Mouse (Mus musculus) forebrain, embryonic 14.5 days (tissue): ENCODE measurements at regions not wholly inside any gene's neighbourhood (a gene's known extent, or its start where the extent isn't known, plus 50 kb on each side); places are given as distances from the start of the nearest gene placed in this dataset.

Experiments used
- ATAC-seq: fragments of 200-750 bp; cut with Nextera tagmentation; 2 replicates; pipeline ENCODE4 v1.8.0; 2017; ENCODE audit warnings: mild to moderate bottlenecking, moderate library complexity
- DNase-seq: peaks from one replicate; pipeline ENCODE4 v3.0.0-alpha.2; 2015; ENCODE audit warnings: low spot score
- H3K27ac ChIP-seq: fragments of 300-500 bp; sonication (generic); 2 replicates; pipeline ENCODE4 v1.5.1; 2014; ENCODE audit warnings: low read depth, mild to moderate bottlenecking, control low read depth, low read length, moderate library complexity
- H3K27me3 ChIP-seq: fragments of 300-500 bp; sonication (generic); replicated peaks from 2 replicates; pipeline ENCODE4 v1.6.1; 2014; ENCODE audit warnings: low read length, control low read depth, mixed read lengths; ENCODE audit not compliant: control insufficient read depth, insufficient read depth
- H3K36me3 ChIP-seq: fragments of 300-500 bp; sonication (generic); 2 replicates; pipeline ENCODE4 v1.6.1; 2014; ENCODE audit warnings: low read length, control low read depth; ENCODE audit not compliant: control insufficient read depth, insufficient read depth
- H3K4me1 ChIP-seq: fragments of 300-500 bp; sonication (generic); 2 replicates; pipeline ENCODE4 v1.6.1; 2014; ENCODE audit warnings: antibody characterized with exemption, low read length, control low read depth; ENCODE audit not compliant: control insufficient read depth, insufficient read depth
- H3K4me2 ChIP-seq: fragments of 300-500 bp; sonication (generic); 2 replicates; pipeline ENCODE4 v1.6.1; 2014; ENCODE audit warnings: mild to moderate bottlenecking, control low read depth, low read length
- H3K4me3 ChIP-seq: fragments of 300-500 bp; sonication (generic); 2 replicates; pipeline ENCODE4 v1.5.1; 2014; ENCODE audit warnings: low read depth, low read length, control low read depth
- H3K9ac ChIP-seq: fragments of 300-500 bp; sonication (generic); 2 replicates; pipeline ENCODE4 v1.6.1; 2014; ENCODE audit warnings: mild to moderate bottlenecking, low read length, control low read depth, moderate library complexity
- H3K9me3 ChIP-seq: fragments of 300-500 bp; sonication (generic); replicated peaks from 2 replicates; pipeline ENCODE4 v1.6.1; 2016; ENCODE audit warnings: low read length, control low read depth, mixed read lengths; ENCODE audit not compliant: control insufficient read depth
- WGBS: fragments of 180-500 bp; shearing (Covaris S2); extraction: QIAGEN DNeasy Blood & Tissue Kit; methylation state at CpG from one replicate; pipeline ENCODE4 v1.1.7; 2014; 5-methylcytosine and 5-hydroxymethylcytosine counted together

GRCm38 (mm10) chr15:64434502-64434901, 374.2 kb upstream of the Fam49b start:
- Histone ChIP-seq H3K27ac (no peak overlapping the region), H3K9ac (no peak overlapping the region), H3K9me3 (no peaks in the 10 kb centered on the region), H3K4me3 (no peak overlapping the region), H3K27me3 (no peaks in the 10 kb centered on the region), H3K4me2 (no peak overlapping the region), H3K36me3 (no peaks in the 10 kb centered on the region), H3K4me1 (peaks cover 6% of the 10 kb centered on the region; the same call in 1 of the 2 replicates)
- ATAC-seq (peak; percentile 87), DNase-seq (peak; percentile 64)
- 0% methylated on average over 3 of the region's 3 CpGs for WGBS

DNA sequence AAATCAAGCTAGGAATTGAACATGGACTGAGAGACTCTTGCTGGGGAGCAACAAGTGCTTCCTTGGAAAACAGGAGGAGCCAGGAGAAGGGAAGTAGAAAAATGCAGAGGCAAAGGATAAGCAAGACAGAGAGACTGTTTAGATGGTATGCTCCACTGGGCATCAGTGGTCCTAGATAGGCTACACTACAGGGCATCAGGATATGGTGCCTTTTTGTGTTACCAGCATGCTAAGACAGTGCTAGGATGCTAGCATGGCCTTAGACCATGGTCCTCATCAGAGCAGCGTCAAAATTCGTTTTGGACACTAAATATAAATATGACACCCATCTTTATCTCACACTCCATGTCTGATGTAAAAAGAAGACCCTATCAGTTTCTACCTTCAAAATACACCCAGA, 374.6 kb upstream of the Fam49b start:
- H3K4me3 ChIP-seq, result no peak overlapping the region
- WGBS, result 92% methylated on average over 2 of the region's 2 CpGs
- no peak overlapping the region for H3K4me2 ChIP-seq
- H3K4me1 ChIP-seq, result peaks cover 6% of the 10 kb centered on the region; the same call in 1 of the 2 replicates
- DNase-seq (no peak), ATAC-seq (0 out of 2 replicates have a peak, but pooled peaks have one; percentile 18)
- no peaks in the 10 kb centered on the region for H3K36me3 ChIP-seq
- no peak overlapping the region for H3K27ac ChIP-seq
- no peaks in the 10 kb centered on the region for H3K9me3 ChIP-seq
- no peak overlapping the region for H3K9ac ChIP-seq
- no peaks in the 10 kb centered on the region for H3K27me3 ChIP-seq

DNA sequence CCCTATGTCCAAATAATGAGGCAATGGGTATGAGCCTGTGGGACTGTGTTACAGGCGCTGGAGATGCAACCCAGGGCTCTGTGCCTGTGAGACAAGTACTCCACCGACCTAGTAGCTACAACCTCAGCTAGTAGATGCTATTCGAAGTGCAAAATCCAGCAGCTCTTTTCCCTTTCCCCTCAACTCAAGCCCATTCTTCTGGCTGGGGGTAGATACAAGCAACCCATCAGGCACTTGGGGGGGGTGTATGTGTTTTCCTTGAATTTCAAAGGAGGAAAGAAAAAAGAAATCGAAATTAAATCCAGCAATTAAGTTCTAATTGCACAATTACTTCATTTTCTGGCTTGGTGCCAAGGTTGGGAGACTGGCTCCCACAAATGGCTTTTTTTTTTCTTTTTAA, 372.4 kb upstream of the Gm21798 start:
- no peak overlapping the region for H3K4me3 ChIP-seq
- no peaks in the 10 kb centered on the region for H3K27me3 ChIP-seq
- H3K27ac ChIP-seq, result peak overlapping the region; percentile 18; the same call in 1 of the 2 replicates
- H3K36me3 ChIP-seq, result no peaks in the 10 kb centered on the region
- 22% methylated on average over 4 of the region's 4 CpGs for WGBS
- no peaks in the 10 kb centered on the region for H3K9me3 ChIP-seq
- H3K4me2 ChIP-seq, result no peak overlapping the region
- H3K9ac ChIP-seq, result no peak overlapping the region
- ATAC-seq (peak; percentile 78), DNase-seq (peak; percentile 94)
- H3K4me1 ChIP-seq, result peaks cover 7% of the 10 kb centered on the region; the same call in 1 of the 2 replicates

GRCm38 (mm10) chr15:64446411-64447072, 371.0 kb upstream of the Gm21798 start:
- H3K27me3 ChIP-seq, result no peaks in the 10 kb centered on the region
- DNase-seq, result peak; percentile 59
- no peaks in the 10 kb centered on the region for H3K36me3 ChIP-seq
- ATAC-seq, result peak; percentile 56; the same call in 1 of the 2 replicates
- H3K4me2 ChIP-seq, result no peak overlapping the region
- no peaks in the 10 kb centered on the region for H3K9me3 ChIP-seq
- H3K9ac ChIP-seq, result no peak overlapping the region
- WGBS, result 47% methylated on average over 9 of the region's 9 CpGs
- peaks cover 7% of the 10 kb centered on the region; the same call in 1 of the 2 replicates for H3K4me1 ChIP-seq
- no peak overlapping the region for H3K27ac ChIP-seq
- no peak overlapping the region for H3K4me3 ChIP-seq

DNA sequence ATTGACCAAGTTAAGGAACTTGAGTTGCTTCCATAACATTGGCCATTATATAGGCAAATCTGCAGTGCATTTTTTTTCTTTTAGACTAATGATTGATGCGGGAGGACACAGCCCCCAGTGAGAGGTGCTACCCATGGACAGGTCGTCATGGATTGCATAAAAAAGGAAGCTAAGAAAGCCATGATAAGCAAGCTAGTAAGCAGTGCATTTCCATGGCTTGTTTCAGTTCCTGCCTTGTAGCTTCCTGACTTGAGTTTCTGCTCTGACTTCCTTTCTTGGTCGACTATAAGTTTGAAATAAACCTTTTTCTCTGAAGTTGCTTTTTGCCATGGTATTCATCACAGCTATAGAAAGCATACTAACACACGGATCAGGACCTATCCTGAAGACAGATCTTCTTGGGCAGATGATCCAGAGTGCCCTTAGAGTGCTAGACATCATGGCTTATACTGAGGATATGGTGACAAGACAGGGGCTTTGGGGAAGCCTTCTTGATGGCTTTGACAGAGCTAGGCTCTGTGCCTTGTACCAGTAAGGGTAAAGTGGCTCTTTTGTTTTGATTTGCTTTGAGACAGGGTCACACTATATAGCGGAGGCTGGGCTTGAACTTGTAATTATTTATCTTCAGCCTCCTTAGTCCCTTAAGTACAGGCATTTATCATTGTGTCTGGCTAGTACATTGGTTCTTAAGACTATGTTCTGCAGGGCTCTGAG, 370.1 kb upstream of the Gm21798 start:
- Histone ChIP-seq H3K36me3 (no peaks in the 10 kb centered on the region), H3K27me3 (no peaks in the 10 kb centered on the region), H3K27ac (no peak overlapping the region), H3K9me3 (no peaks in the 10 kb centered on the region), H3K4me3 (no peak overlapping the region), H3K9ac (no peak overlapping the region), H3K4me2 (no peak overlapping the region), H3K4me1 (peaks cover 7% of the 10 kb centered on the region; the same call in 1 of the 2 replicates)
- WGBS, result 88% methylated on average over 5 of the region's 5 CpGs
- ATAC-seq (no peak), DNase-seq (no peak)

DNA sequence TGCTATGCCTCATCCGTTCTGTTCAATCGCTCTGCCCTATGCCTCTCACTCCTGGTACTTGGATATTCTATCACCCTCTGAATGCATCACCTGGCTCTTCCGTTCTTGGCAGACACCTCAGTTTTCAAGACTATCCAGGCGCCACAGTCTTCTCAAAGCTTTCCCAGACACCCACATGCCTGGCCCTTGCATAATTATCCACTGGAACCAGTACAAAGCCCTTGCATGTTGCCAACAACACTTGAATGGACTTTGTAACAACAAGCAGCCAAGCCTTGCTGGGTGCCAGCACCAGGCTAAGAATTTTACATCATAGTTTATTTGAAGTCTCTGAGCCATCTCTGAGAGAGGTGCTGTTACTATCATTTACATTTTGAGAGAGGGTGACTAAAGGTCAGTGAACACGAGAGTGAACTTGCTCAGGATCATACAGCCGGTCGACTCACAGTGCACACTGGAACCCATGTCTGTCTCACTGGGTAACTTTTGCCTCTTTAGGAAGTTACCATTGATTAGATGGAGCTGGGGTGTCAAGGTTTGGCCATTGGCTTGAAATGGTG, 368.8 kb upstream of the Gm21798 start:
- no peaks in the 10 kb centered on the region for H3K27me3 ChIP-seq
- no peaks in the 10 kb centered on the region for H3K9me3 ChIP-seq
- H3K27ac ChIP-seq, result no peak overlapping the region
- H3K4me2 ChIP-seq, result no peak overlapping the region
- WGBS, result 78% methylated on average over 7 of the region's 7 CpGs
- no peaks in the 10 kb centered on the region for H3K36me3 ChIP-seq
- H3K4me1 ChIP-seq, result peaks cover 7% of the 10 kb centered on the region; the same call in 1 of the 2 replicates
- ATAC-seq, result peak; percentile 47; the same call in 1 of the 2 replicates
- DNase-seq, result peak; percentile 78
- H3K4me3 ChIP-seq, result no peak overlapping the region
- no peak overlapping the region for H3K9ac ChIP-seq

GRCm38 (mm10) chr15:64470743-64471142, 346.8 kb upstream of the Gm21798 start:
- Histone ChIP-seq H3K4me2 (no peak overlapping the region), H3K4me1 (no peaks in the 10 kb centered on the region), H3K9ac (no peak overlapping the region), H3K4me3 (no peak overlapping the region), H3K27me3 (no peaks in the 10 kb centered on the region), H3K27ac (no peak overlapping the region), H3K9me3 (no peaks in the 10 kb centered on the region), H3K36me3 (no peaks in the 10 kb centered on the region)
- no peak for ATAC-seq
- 95% methylated on average over 1 of the region's 1 CpGs for WGBS
- DNase-seq, result no peak

- H3K27ac ChIP-seq, result no peak overlapping the region
- H3K36me3 ChIP-seq, result no peaks in the 10 kb centered on the region
- H3K4me1 ChIP-seq, result no peaks in the 10 kb centered on the region
- H3K4me3 ChIP-seq, result no peak overlapping the region
- 75% methylated on average over 2 of the region's 2 CpGs for WGBS
- H3K4me2 ChIP-seq, result no peak overlapping the region
- H3K9me3 ChIP-seq, result no peaks in the 10 kb centered on the region
- DNase-seq, result no peak
- ATAC-seq, result no peak
- H3K9ac ChIP-seq, result no peak overlapping the region
- H3K27me3 ChIP-seq, result no peaks in the 10 kb centered on the region
Observed at GRCm38 (mm10) chr15:64471597-64471996, 345.9 kb upstream of the Gm21798 start.

DNA sequence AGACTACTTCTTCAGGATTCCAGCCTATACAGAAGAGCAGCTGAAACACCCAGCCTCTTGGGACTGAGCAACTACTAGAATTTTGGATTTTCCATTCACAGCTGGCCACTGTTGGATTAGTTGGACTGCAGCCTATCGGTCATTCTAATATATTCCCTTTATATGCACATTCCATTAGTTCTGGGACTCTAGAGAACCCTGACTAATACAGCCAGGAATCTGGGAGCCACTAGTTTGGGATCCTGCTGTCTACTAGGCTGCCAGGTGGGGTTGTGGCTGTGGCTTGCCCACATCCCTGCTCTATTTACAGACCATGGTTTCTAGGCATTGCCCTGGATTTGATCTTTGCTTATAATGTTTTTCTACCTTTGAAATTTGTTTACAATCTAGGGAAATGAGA, 343.3 kb upstream of the Gm21798 start:
- DNase-seq, result no peak
- H3K9ac ChIP-seq, result no peak overlapping the region
- H3K36me3 ChIP-seq, result no peaks in the 10 kb centered on the region
- no peak overlapping the region for H3K4me3 ChIP-seq
- no peak overlapping the region for H3K27ac ChIP-seq
- ATAC-seq, result no peak
- H3K4me2 ChIP-seq, result no peak overlapping the region
- H3K27me3 ChIP-seq, result no peaks in the 10 kb centered on the region
- H3K9me3 ChIP-seq, result no peaks in the 10 kb centered on the region
- 96% methylated on average over 1 of the region's 1 CpGs for WGBS
- no peaks in the 10 kb centered on the region for H3K4me1 ChIP-seq
